Mouse (Mus musculus) lung, postnatal 0 days (tissue): ENCODE data around the gene Irf2bp2. TPM values are rescaled to one million over a fixed set of nuclear protein-coding genes. Genes with fewer than 3 reads are reported as not detected.

Source experiments
- ATAC-seq: fragments of 200-750 bp; cut with Nextera tagmentation; 2 replicates; pipeline ENCODE4 v1.8.0; 2017; ENCODE audit warnings: moderate library complexity
- DNase-seq: peaks from one replicate; pipeline ENCODE4 v3.0.0-alpha.2; 2016; ENCODE audit warnings: low spot score
- H3K27ac ChIP-seq: fragments of 300-500 bp; sonication (generic); 2 replicates; pipeline ENCODE4 v1.5.1; 2014; ENCODE audit warnings: antibody characterized with exemption, mild to moderate bottlenecking, low read length, mixed read lengths
- H3K27me3 ChIP-seq: fragments of 300-500 bp; sonication (generic); replicated peaks from 2 replicates; pipeline ENCODE4 v1.6.1; 2014; ENCODE audit warnings: low read length, mixed read lengths; ENCODE audit not compliant: insufficient read depth
- H3K36me3 ChIP-seq: fragments of 300-500 bp; sonication (generic); 2 replicates; pipeline ENCODE4 v1.6.1; 2014; ENCODE audit warnings: low read length, mixed read lengths; ENCODE audit not compliant: insufficient read depth
- H3K4me1 ChIP-seq: fragments of 300-500 bp; sonication (generic); 2 replicates; pipeline ENCODE4 v1.6.1; 2014; ENCODE audit warnings: antibody characterized with exemption, low read depth, low read length, mixed read lengths; ENCODE audit not compliant: insufficient read depth
- H3K4me2 ChIP-seq: fragments of 300-500 bp; sonication (generic); replicated peaks from 2 replicates; pipeline ENCODE4 v1.6.1; 2014; ENCODE audit warnings: low read depth, mild to moderate bottlenecking, low read length, moderate library complexity, mixed read lengths
- H3K4me3 ChIP-seq: fragments of 300-500 bp; sonication (generic); 2 replicates; pipeline ENCODE4 v1.5.1; 2014; ENCODE audit warnings: low read depth, low read length
- H3K9ac ChIP-seq: fragments of 300-500 bp; sonication (generic); replicated peaks from 2 replicates; pipeline ENCODE4 v1.6.1; 2014; ENCODE audit warnings: low read depth, mild to moderate bottlenecking
- H3K9me3 ChIP-seq: fragments of 300-500 bp; sonication (generic); 2 replicates; pipeline ENCODE4 v1.6.1; 2016; ENCODE audit warnings: low read length, mixed read lengths
- CTCF ChIP-seq: IDR thresholded peaks from 2 replicates; pipeline ENCODE4 v1.5.1; 2016; ENCODE audit warnings: antibody characterized with exemption, mild to moderate bottlenecking
- EP300 ChIP-seq: IDR thresholded peaks from 2 replicates; pipeline ENCODE4 v1.6.1; 2016; ENCODE audit warnings: antibody characterized with exemption, mild to moderate bottlenecking, control low read depth
- WGBS: fragments of 180-500 bp; shearing (Covaris S2); extraction: QIAGEN DNeasy Blood & Tissue Kit; methylation state at CpG from one replicate; pipeline ENCODE4 v1.1.7; 2014; 5-methylcytosine and 5-hydroxymethylcytosine counted together
- polyA plus RNA-seq: library from polyadenylated mRNA; unstranded; fragments of >200 nt; fragmentation: Nextera tagmentation; extraction: Ambion mirVana; gene quantifications from 2 replicates; pipeline ENCODE4 v1.2.1, GENCODE M21; 2015

The Irf2bp2 gene
- polyA plus RNA-seq, 1 experiment from 2014 or later: 19.5 TPM

DNA sequence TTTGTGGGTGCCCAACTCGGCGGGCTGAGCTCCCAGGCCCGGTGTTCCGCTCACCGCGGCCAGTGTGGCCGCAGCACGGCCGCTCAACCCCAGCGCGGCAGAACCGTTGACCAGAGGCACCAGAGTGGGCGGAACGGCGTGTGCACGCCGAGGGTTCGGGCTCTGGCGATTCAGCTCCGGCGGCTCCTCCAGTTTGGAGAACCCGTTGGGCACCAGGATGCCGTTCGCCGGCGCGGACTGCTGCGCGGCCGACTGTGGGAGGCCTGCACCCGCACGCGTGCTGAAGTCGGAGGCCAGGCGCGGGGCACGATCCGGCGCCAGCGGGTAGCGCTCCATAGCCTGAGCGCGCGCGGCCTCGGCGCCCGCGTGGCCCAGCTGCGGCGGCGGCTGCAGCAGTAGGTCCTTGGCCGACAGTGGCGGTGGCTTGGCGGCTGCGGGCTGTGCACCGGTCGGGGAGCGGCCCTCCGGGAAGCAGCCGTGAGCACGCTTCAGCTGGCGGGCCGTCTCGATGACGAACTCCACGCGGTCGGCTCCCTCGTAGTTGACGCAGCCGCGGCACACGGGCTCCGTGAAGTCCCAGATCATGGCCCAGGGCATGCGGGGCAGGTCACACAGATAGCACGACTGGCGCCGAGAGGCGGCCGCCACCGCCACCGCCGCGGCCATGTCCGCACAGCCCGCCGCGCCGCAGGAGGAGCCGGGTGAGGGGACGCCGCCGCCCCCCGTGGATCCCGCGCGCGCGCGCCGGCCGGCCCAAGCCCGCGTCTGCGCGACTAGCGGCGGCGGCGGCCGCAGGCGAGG is 815 bp downstream of the Irf2bp2 start:
- H3K9ac ChIP-seq: peak overlapping the region; percentile 99
- DNase-seq: peak; percentile 43
- no peak for ATAC-seq

DNA sequence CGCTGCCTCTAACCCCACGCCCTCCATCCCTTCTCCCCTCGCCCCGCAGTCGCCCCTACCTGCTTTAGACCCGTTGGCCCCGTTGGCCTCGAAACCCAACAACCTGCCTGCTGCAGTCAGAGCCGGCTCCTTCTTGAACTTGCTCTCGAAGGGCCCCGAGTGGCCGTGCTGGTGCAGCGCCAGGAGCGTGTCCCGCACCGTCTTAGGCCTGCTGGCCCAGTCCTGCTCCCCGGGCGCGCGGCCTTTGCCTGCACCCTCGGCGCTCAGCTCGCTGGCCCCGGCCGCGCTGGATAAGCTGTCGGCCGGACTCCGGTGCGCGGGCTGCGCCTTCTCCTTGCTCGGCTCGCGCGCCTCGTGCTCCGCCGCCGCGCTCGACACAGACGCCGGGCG is 1.4 kb downstream of the Irf2bp2 start:
- H3K9me3 ChIP-seq: no peaks in the 10 kb centered on the region
- H3K27ac ChIP-seq: peak overlapping the region; percentile 100
- H3K4me1 ChIP-seq: peaks cover 22% of the 10 kb centered on the region
- no peaks in the 10 kb centered on the region for H3K27me3 ChIP-seq
- H3K4me3 ChIP-seq: peak overlapping the region; percentile 100
- WGBS: under 1% methylated on average over 38 of the region's 45 CpGs
- ATAC-seq: no peak
- TF ChIP-seq CTCF (no peak), EP300 (no peak)
- DNase-seq: no peak
- H3K9ac ChIP-seq: peak overlapping the region; percentile 99
- H3K4me2 ChIP-seq: peak overlapping the region; percentile 90
- peaks cover 9% of the 10 kb centered on the region for H3K36me3 ChIP-seq

More for the DNA sequence above, 815 bp downstream of the Irf2bp2 start:
- 1% methylated on average over 58 of the region's 113 CpGs for WGBS
- Histone ChIP-seq H3K27ac (peak overlapping the region; percentile 100), H3K9me3 (no peaks in the 10 kb centered on the region), H3K27me3 (no peaks in the 10 kb centered on the region), H3K4me3 (peak overlapping the region; percentile 100), H3K4me2 (peak overlapping the region; percentile 90), H3K4me1 (peaks cover 22% of the 10 kb centered on the region), H3K36me3 (peaks cover 9% of the 10 kb centered on the region)
- TF ChIP-seq EP300 (no peak), CTCF (no peak)

DNA sequence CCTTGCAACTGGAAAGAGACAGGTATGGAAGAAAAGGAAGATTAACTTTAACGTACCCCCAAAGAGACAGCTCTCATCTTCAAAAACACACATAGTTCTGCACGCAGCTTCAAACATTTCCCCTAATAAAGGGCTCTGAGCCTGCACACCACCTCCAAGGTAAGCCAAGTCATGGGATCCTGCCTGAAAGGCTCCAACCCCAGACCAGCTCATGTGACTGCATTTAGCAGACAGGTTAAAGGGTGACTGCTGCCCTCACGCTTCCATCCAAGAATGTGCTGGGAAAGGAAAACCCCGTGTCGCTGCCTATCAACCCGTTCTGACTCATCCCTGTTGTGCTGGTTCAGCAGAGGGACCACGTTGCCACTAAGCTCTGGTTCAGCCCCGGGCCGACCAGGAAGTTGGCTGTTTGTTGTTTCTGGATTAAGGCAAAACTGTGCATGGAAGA is 1.9 kb downstream of the Irf2bp2 start:
- peak overlapping the region; percentile 90 for H3K4me2 ChIP-seq
- TF ChIP-seq EP300 (no peak), CTCF (no peak)
- H3K36me3 ChIP-seq: peaks cover 9% of the 10 kb centered on the region
- no peaks in the 10 kb centered on the region for H3K27me3 ChIP-seq
- H3K27ac ChIP-seq: peak overlapping the region; percentile 100
- H3K4me3 ChIP-seq: peak overlapping the region; percentile 100
- WGBS: under 1% methylated on average over 9 of the region's 9 CpGs
- peak overlapping the region; percentile 99 for H3K9ac ChIP-seq
- peaks cover 23% of the 10 kb centered on the region for H3K4me1 ChIP-seq
- no peaks in the 10 kb centered on the region for H3K9me3 ChIP-seq
- peak; percentile 84 for DNase-seq
- no peak for ATAC-seq

DNA sequence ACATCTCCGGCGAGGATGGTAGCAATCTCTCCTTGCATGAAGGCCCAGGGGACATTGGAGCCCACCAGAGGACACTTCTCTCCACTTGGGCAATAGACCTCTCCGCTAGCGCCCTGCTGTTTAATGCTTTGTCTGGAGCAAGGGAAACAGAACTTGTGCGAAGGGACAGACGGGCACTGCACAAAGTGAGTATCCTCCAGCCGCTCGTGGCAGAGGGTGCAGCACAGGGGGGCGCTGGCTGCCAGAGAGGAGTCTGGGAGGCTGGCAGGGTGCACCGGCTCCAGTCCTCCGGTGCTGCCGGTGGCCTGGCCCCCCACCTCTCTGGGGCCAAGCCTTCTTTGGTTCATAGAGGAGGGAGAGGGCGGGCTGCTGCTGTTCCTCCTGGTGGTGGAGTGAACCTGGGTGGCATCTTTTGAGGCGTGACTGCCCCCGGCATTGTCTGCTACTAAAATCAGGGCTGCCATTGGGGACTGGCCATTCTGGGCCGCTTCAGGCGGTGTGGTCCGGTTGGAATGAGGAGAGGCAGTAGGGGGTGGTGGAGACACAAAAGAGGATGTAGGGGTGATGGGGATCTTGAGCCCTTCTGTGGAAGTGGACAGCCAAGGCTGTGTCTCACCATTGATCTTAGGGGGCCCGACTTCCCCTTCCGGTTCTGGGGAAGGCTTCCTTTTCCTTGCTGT is 2.5 kb downstream of the Irf2bp2 start:
- no peak for ATAC-seq
- H3K27me3 ChIP-seq: no peaks in the 10 kb centered on the region
- H3K4me2 ChIP-seq: peak overlapping the region; percentile 90
- TF ChIP-seq EP300 (no peak), CTCF (peak; percentile 24; the same call in 1 of the 2 replicates)
- H3K36me3 ChIP-seq: peaks cover 9% of the 10 kb centered on the region
- peak overlapping the region; percentile 100 for H3K27ac ChIP-seq
- peak overlapping the region; percentile 100 for H3K4me3 ChIP-seq
- no peaks in the 10 kb centered on the region for H3K9me3 ChIP-seq
- WGBS: 1% methylated on average over 20 of the region's 20 CpGs
- H3K4me1 ChIP-seq: peaks cover 19% of the 10 kb centered on the region; the same call in 1 of the 2 replicates
- peak; percentile 64 for DNase-seq
- H3K9ac ChIP-seq: peak overlapping the region; percentile 99

- peaks cover 15% of the 10 kb centered on the region; the same call in 1 of the 2 replicates for H3K4me1 ChIP-seq
- H3K27me3 ChIP-seq: no peaks in the 10 kb centered on the region
- peak overlapping the region; percentile 100 for H3K27ac ChIP-seq
- peaks cover 9% of the 10 kb centered on the region for H3K36me3 ChIP-seq
- DNase-seq (no peak), ATAC-seq (no peak)
- WGBS: 8% methylated on average over 4 of the region's 4 CpGs
- H3K9me3 ChIP-seq: no peaks in the 10 kb centered on the region
- peak overlapping the region; percentile 100 for H3K4me3 ChIP-seq
- TF ChIP-seq CTCF (no peak), EP300 (no peak)
- peak overlapping the region; percentile 99 for H3K9ac ChIP-seq
- H3K4me2 ChIP-seq: peak overlapping the region; percentile 90
Observed at GRCm38 (mm10) chr8:126590599-126590998, 3.2 kb downstream of the Irf2bp2 start.

- 1% methylated on average over 14 of the region's 14 CpGs for WGBS
- peak; percentile 91 for DNase-seq
- H3K36me3 ChIP-seq: peaks cover 9% of the 10 kb centered on the region
- peak overlapping the region; percentile 100 for H3K4me3 ChIP-seq
- no peaks in the 10 kb centered on the region for H3K9me3 ChIP-seq
- TF ChIP-seq EP300: no peak
- TF ChIP-seq CTCF: peak; percentile 26
- peak overlapping the region; percentile 84 for H3K27ac ChIP-seq
- H3K4me1 ChIP-seq: peaks cover 12% of the 10 kb centered on the region; the same call in 1 of the 2 replicates
- peak overlapping the region; percentile 90 for H3K4me2 ChIP-seq
- H3K9ac ChIP-seq: peak overlapping the region; percentile 99
- no peaks in the 10 kb centered on the region for H3K27me3 ChIP-seq
- ATAC-seq: no peak
Observed at GRCm38 (mm10) chr8:126590024-126590529, 3.7 kb downstream of the Irf2bp2 start.
